In the genomic region with DNA sequence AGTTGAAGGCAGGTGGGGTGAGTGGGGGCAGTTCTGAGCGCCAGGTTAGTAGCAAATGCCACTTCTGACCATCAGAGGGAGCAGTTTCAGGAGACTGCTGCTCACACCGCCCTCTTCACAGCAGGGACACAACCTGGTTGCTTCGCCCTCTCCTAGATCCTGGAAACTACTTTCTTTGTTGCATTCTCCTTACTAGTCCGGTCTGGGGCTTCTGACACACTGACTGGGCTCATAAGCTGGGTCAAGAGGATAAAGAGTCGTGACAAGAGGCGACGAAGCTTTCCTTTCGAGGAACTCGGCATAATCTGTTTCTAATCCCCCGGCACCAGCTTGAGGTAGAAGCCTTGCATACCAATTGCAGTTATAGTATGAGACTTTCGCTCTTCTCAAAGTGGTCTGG, we compare ENCODE assay signal across 8 mouse cellular contexts.
DNase-seq lines count a peak whose midpoint lies in the region; ATAC-seq lines count a peak whose summit lies in the region.

No protein-coding gene starts in this region.

- peak; percentile 93 for DNase-seq in heart, adult 11 months
- no peak for DNase-seq in heart, postnatal 25 days (ENCODE audit: low spot score)
- peak; percentile 53 to 65 for DNase-seq in cerebellum, postnatal 36 days
- peak; percentile 25 to 38 for DNase-seq in heart, adult 9 months (ENCODE audit: low spot score in 2 of 2)
- DNase-seq in kidney, adult 8-10 months = peak; percentile 32 to 60
- peak; percentile 54 for DNase-seq in limb, embryonic 11.5 days (ENCODE audit: low spot score)
- DNase-seq in spleen, postnatal 36 days (ENCODE audit: low spot score in 2 of 2) = peak; percentile 10 to 20

- no peaks in the 10 kb centered on the region for H3K4me1 ChIP-seq in limb, embryonic 11.5 days (ENCODE audit: control insufficient read depth, insufficient read depth, low read length)
- 0 out of 2 replicates have a peak, but pooled peaks cover 7% of the 10 kb centered on the region for H3K4me1 ChIP-seq in midbrain, embryonic 13.5 days (replicated peaks)

- no peaks in the 10 kb centered on the region for H3K9me3 ChIP-seq in limb, embryonic 11.5 days (ENCODE audit: control insufficient read depth, low read length)
- H3K9me3 ChIP-seq in midbrain, embryonic 13.5 days = no peaks in the 10 kb centered on the region

- intact Hi-C loops in heart, postnatal 25 days (cut with DNase I) = loop anchor here (10.0 kb wide), 1 partner anchor 1690 kb away; no protein-coding TSS in a partner anchor

- ATAC-seq in limb, embryonic 11.5 days (ENCODE audit: insufficient number of reproducible peaks, low FRiP score, low TSS enrichment, low read depth) = peak; percentile 26; the same call in 1 of the 2 replicates
- ATAC-seq in midbrain, embryonic 13.5 days = no peak

- H3K4me2 ChIP-seq in limb, embryonic 11.5 days (ENCODE audit: low read depth, severe bottlenecking) = 0 out of 2 replicates have a peak overlapping the region, but pooled peaks have one; percentile 18
- peak overlapping the region; percentile 48 for H3K4me2 ChIP-seq in midbrain, embryonic 13.5 days (replicated peaks)

- no peaks in the 10 kb centered on the region for H3K27me3 ChIP-seq in limb, embryonic 11.5 days (ENCODE audit: control insufficient read depth, insufficient read depth, low read length)
- peaks cover 7% of the 10 kb centered on the region; the same call in 1 of the 2 replicates for H3K27me3 ChIP-seq in midbrain, embryonic 13.5 days

- no peak overlapping the region for H3K27ac ChIP-seq in limb, embryonic 11.5 days (replicated peaks; ENCODE audit: low read depth, low read length)
- H3K27ac ChIP-seq in midbrain, embryonic 13.5 days = no peak overlapping the region

- 33% methylated on average over 11 of the region's 11 CpGs for WGBS in limb, embryonic 11.5 days
- WGBS in midbrain, embryonic 13.5 days = 10% methylated on average over 11 of the region's 11 CpGs

- H3K4me3 ChIP-seq in limb, embryonic 11.5 days (ENCODE audit: low read depth, low read length) = no peak overlapping the region
- H3K4me3 ChIP-seq in midbrain, embryonic 13.5 days (replicated peaks) = peak overlapping the region; percentile 27

- no peak overlapping the region for H3K9ac ChIP-seq in limb, embryonic 11.5 days (ENCODE audit: low read length)
- H3K9ac ChIP-seq in midbrain, embryonic 13.5 days (replicated peaks) = 0 out of 2 replicates have a peak overlapping the region, but pooled peaks have one; percentile 23

- H3K36me3 ChIP-seq in limb, embryonic 11.5 days (ENCODE audit: control insufficient read depth, insufficient read depth, low read length) = no peaks in the 10 kb centered on the region
- no peaks in the 10 kb centered on the region for H3K36me3 ChIP-seq in midbrain, embryonic 13.5 days
